Mouse (Mus musculus) brain, embryonic 18.5 days (tissue): ENCODE measurements around the gene Tex101.
"Not testable (repeated sequence)": the region's sequence is repeated elsewhere in the genome, so short reads cannot be mapped to it uniquely, and the experiment has no call there.

Experiments used
- DNase-seq: peaks from one replicate; pipeline ENCODE4 v3.0.0-alpha.2; 2012; ENCODE audit warnings: low read depth, low spot score

Tex101 gene

GRCm38 (mm10) chr7:24636264-24636663 is 40.2 kb downstream of the Tex101 start, which contains the start of gene Lypd3:
Gene Lypd3 (plus strand): TSS chr7:24636550.
- DNase-seq, result no peak

- no peak for DNase-seq
Measured at GRCm38 (mm10) chr7:24630116-24630880, 46.2 kb downstream of the Tex101 start.

GRCm38 (mm10) chr7:24629672-24630071 is 46.8 kb downstream of the Tex101 start:
- no peak for DNase-seq

GRCm38 (mm10) chr7:24628685-24629610 is 47.5 kb downstream of the Tex101 start:
- no peak for DNase-seq

- no peak for DNase-seq
Measured at GRCm38 (mm10) chr7:24622967-24623366, 53.5 kb downstream of the Tex101 start.

GRCm38 (mm10) chr7:24621193-24621592 is 55.3 kb downstream of the Tex101 start:
- DNase-seq, result no peak

GRCm38 (mm10) chr7:24619671-24620397 is 56.6 kb downstream of the Tex101 start:
- no peak for DNase-seq

- DNase-seq, result not testable (repeated sequence)
Measured at GRCm38 (mm10) chr7:24618374-24618773, 58.1 kb downstream of the Tex101 start.
